Mouse (Mus musculus) olfactory bulb, adult 2 months (tissue): ENCODE measurements at regions not wholly inside any gene's neighbourhood (a gene's known extent, or its start where the extent isn't known, plus 50 kb on each side); places are given as distances from the start of the nearest gene placed in this dataset.

Experiments
- CTCF ChIP-seq: fragments of 200-500 bp; IDR thresholded peaks from 2 replicates; pipeline ENCODE4 v1.5.1; 2012; ENCODE audit warnings: low read depth, mild to moderate bottlenecking, low read length, moderate library complexity; ENCODE audit not compliant: insufficient read depth
- POLR2A ChIP-seq: fragments of 200-500 bp; IDR thresholded peaks from 2 replicates; pipeline ENCODE4 v1.6.1; 2012; ENCODE audit warnings: mild to moderate bottlenecking, low read depth, low read length, moderate library complexity; ENCODE audit not compliant: insufficient read depth

GRCm38 (mm10) chr13:60336196-60336595 is 159.0 kb upstream of the Gas1 start:
- TF ChIP-seq CTCF, result no peak
- TF ChIP-seq POLR2A, result no peak
